Mouse (Mus musculus) lung, adult 2 months (tissue): ENCODE results near the gene Ucp3.

Experiments
- CTCF ChIP-seq: fragments of 200-500 bp; IDR thresholded peaks from 2 replicates; pipeline ENCODE4 v1.5.1; 2011; ENCODE audit warnings: mild to moderate bottlenecking, low read length, control low read depth; ENCODE audit not compliant: insufficient read depth
- POLR2A ChIP-seq: fragments of 200-500 bp; IDR thresholded peaks from 2 replicates; pipeline ENCODE4 v1.6.1; 2011; ENCODE audit warnings: low read depth, mild to moderate bottlenecking, control low read depth, low read length, borderline replicate concordance; ENCODE audit errors: extremely low read depth

DNA sequence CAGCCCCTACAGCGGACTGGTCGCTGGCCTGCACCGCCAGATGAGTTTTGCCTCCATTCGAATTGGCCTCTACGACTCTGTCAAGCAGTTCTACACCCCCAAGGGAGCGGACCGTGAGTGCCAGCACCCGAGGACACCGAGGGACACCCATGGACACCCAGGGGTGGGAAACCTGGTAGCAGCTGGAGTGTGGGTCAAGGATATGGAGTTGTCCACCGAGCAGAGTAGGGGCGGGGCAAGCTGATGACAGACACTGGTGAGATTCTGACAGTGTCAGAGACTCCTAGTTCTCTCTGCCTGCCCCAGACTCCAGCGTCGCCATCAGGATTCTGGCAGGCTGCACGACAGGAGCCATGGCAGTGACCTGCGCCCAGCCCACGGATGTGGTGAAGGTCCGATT lies 7.4 kb downstream of the Ucp3 start:
- TF ChIP-seq CTCF (no peak), POLR2A (no peak)
